Mouse (Mus musculus) small intestine, adult 2 months (tissue): ENCODE results near the gene Olfr1002. TPM values are rescaled to one million over a fixed set of nuclear protein-coding genes. Genes with fewer than 3 reads are reported as not detected.
"Not testable (repeated sequence)": the region's sequence is repeated elsewhere in the genome, so short reads cannot be mapped to it uniquely, and the experiment has no call there.

Experiments
- H3K27ac ChIP-seq: fragments of 200-500 bp; 2 replicates; pipeline ENCODE4 v1.5.1; 2012; ENCODE audit warnings: low read depth, low read length, control low read depth, inconsistent platforms; ENCODE audit not compliant: insufficient read depth
- H3K27me3 ChIP-seq: fragments of 200-500 bp; 2 replicates; pipeline ENCODE4 v1.6.1; 2012; ENCODE audit warnings: mild to moderate bottlenecking, moderate library complexity, low read length, inconsistent platforms; ENCODE audit not compliant: control insufficient read depth, insufficient read depth
- H3K36me3 ChIP-seq: fragments of 200-500 bp; 2 replicates; pipeline ENCODE4 v1.6.1; 2012; ENCODE audit warnings: mild to moderate bottlenecking, low read length, control low read depth, inconsistent platforms; ENCODE audit not compliant: control insufficient read depth, insufficient read depth
- H3K4me1 ChIP-seq: fragments of 200-500 bp; 2 replicates; pipeline ENCODE4 v1.6.1; 2012; ENCODE audit warnings: low read length, inconsistent platforms, mixed read lengths; ENCODE audit not compliant: control insufficient read depth, insufficient read depth, insufficient read length
- H3K4me3 ChIP-seq: fragments of 200-500 bp; 2 replicates; pipeline ENCODE4 v1.5.1; 2012; ENCODE audit warnings: low read depth, mild to moderate bottlenecking, control low read depth, inconsistent platforms, low read length, moderate library complexity
- CTCF ChIP-seq: fragments of 200-500 bp; IDR thresholded peaks from 2 replicates; pipeline ENCODE4 v1.5.1; 2012; ENCODE audit warnings: low read depth, mild to moderate bottlenecking, control low read depth, inconsistent platforms, low read length, moderate library complexity, mixed read lengths; ENCODE audit not compliant: insufficient replicate concordance, insufficient read length; ENCODE audit errors: extremely low read depth
- POLR2A ChIP-seq: fragments of 200-500 bp; IDR thresholded peaks from 2 replicates; pipeline ENCODE4 v1.6.1; 2012; ENCODE audit warnings: low read depth, mild to moderate bottlenecking, control low read depth, inconsistent platforms, low read length, moderate library complexity
- WGBS: fragments of 180-500 bp; shearing (Covaris S2); methylation state at CpG from one replicate; pipeline ENCODE4 v1.1.7; 2018; 5-methylcytosine and 5-hydroxymethylcytosine counted together
- polyA plus RNA-seq: library from polyadenylated mRNA; depleted of rRNA; stranded (reverse); fragments of >200 nt; gene quantifications from 2 replicates; pipeline ENCODE4 v1.2.3, GENCODE M21; 2012; rRNA removed

Gene Olfr1002
- not detected in 2 replicates for polyA plus RNA-seq

- Histone ChIP-seq H3K27me3 (no peaks in the 10 kb centered on the region), H3K4me1 (no peaks in the 10 kb centered on the region), H3K27ac (no peak within 1 kb of the TSS), H3K36me3 (no peaks in the 10 kb centered on the region), H3K4me3 (no peak within 1 kb of the TSS)
- no peak for TF ChIP-seq POLR2A
- TF ChIP-seq CTCF = no peak
- WGBS = 95% methylated on average over 1 of the region's 1 CpGs
Observed at GRCm38 (mm10) chr2:85650604-85651003, at the start of gene Olfr1002. Olfr1002 (minus strand) TSS chr2:85650704.

- no peaks in the 10 kb centered on the region for H3K27me3 ChIP-seq
- H3K4me3 ChIP-seq = no peak within 1 kb of the TSS
- no peak for TF ChIP-seq POLR2A
- no peak for TF ChIP-seq CTCF
- H3K36me3 ChIP-seq = no peaks in the 10 kb centered on the region
- H3K4me1 ChIP-seq = no peaks in the 10 kb centered on the region
- H3K27ac ChIP-seq = no peak within 1 kb of the TSS
Observed at GRCm38 (mm10) chr2:85689131-85689530, 38.6 kb upstream of the Olfr1002 start, which contains the start of gene Olfr1008. Olfr1008 (plus strand) TSS chr2:85689431.

- H3K4me3 ChIP-seq = no peak within 1 kb of the TSS
- H3K4me1 ChIP-seq = no peaks in the 10 kb centered on the region
- H3K27me3 ChIP-seq = no peaks in the 10 kb centered on the region
- TF ChIP-seq CTCF (no peak), POLR2A (no peak)
- H3K36me3 ChIP-seq = no peaks in the 10 kb centered on the region
- no peak within 1 kb of the TSS for H3K27ac ChIP-seq
Observed at GRCm38 (mm10) chr2:85678667-85679066, 28.2 kb upstream of the Olfr1002 start, which contains the start of gene Olfr1006. Olfr1006 (minus strand) TSS chr2:85678767.

- H3K4me1 ChIP-seq, H3K36me3 ChIP-seq, H3K27me3 ChIP-seq, H3K27ac ChIP-seq, H3K4me3 ChIP-seq: not testable (repeated sequence)
Observed at GRCm38 (mm10) chr2:85664355-85664754, 13.9 kb upstream of the Olfr1002 start, which contains the start of gene Olfr154. Olfr154 (minus strand) TSS chr2:85664455.

GRCm38 (mm10) chr2:85611803-85612202, 38.7 kb downstream of the Olfr1002 start, which contains the start of gene Olfr1000:
Olfr1000 (minus strand) TSS chr2:85611903.
- H3K4me1 ChIP-seq = no peaks in the 10 kb centered on the region
- TF ChIP-seq CTCF (no peak), POLR2A (no peak)
- H3K4me3 ChIP-seq = no peak within 1 kb of the TSS
- WGBS = 42% methylated on average over 1 of the region's 1 CpGs
- H3K27ac ChIP-seq = no peak within 1 kb of the TSS
- no peaks in the 10 kb centered on the region for H3K36me3 ChIP-seq
- H3K27me3 ChIP-seq = no peaks in the 10 kb centered on the region

Other genes starting within 250 kb of the Olfr1002 start
- gene Olfr992, start 241.2 kb downstream of the Olfr1002 start, polyA plus RNA-seq = not detected in 2 replicates
- gene Olfr993, start 235.8 kb downstream of the Olfr1002 start, polyA plus RNA-seq = not detected in 2 replicates
- gene Olfr994, start 214.3 kb downstream of the Olfr1002 start, polyA plus RNA-seq = not detected in 2 replicates
- not detected in 2 replicates for gene Olfr995, start 207.1 kb downstream of the Olfr1002 start, polyA plus RNA-seq
- gene 4833423E24Rik, start 131.7 kb downstream of the Olfr1002 start, polyA plus RNA-seq = not detected in 2 replicates
- gene Olfr996, start 71.5 kb downstream of the Olfr1002 start, polyA plus RNA-seq = not detected in 2 replicates
- gene Olfr998, start 61.8 kb downstream of the Olfr1002 start, polyA plus RNA-seq = not detected in 2 replicates
- not detected in 2 replicates for gene Olfr1000, start 38.8 kb downstream of the Olfr1002 start, polyA plus RNA-seq
- gene Olfr154, start 13.8 kb upstream of the Olfr1002 start, polyA plus RNA-seq = not detected in 2 replicates
- gene Olfr1006, start 28.1 kb upstream of the Olfr1002 start, polyA plus RNA-seq = not detected in 2 replicates
- gene Olfr1008, start 38.7 kb upstream of the Olfr1002 start, polyA plus RNA-seq = not detected in 2 replicates
- gene Olfr1009, start 64.7 kb upstream of the Olfr1002 start, polyA plus RNA-seq = not detected in 2 replicates
- not detected in 2 replicates for gene Olfr1012, start 112.1 kb upstream of the Olfr1002 start, polyA plus RNA-seq
- not detected in 2 replicates for gene Olfr1013, start 116.4 kb upstream of the Olfr1002 start, polyA plus RNA-seq
- not detected in 2 replicates for gene Olfr1014, start 122.0 kb upstream of the Olfr1002 start, polyA plus RNA-seq
- not detected in 2 replicates for gene Olfr1015, start 131.3 kb upstream of the Olfr1002 start, polyA plus RNA-seq
- gene Olfr1016, start 151.8 kb upstream of the Olfr1002 start, polyA plus RNA-seq = not detected in 2 replicates
- gene Olfr1018, start 167.8 kb upstream of the Olfr1002 start, polyA plus RNA-seq = not detected in 2 replicates
- not detected in 2 replicates for gene Olfr1019, start 194.8 kb upstream of the Olfr1002 start, polyA plus RNA-seq
- not detected in 2 replicates for gene Olfr1020, start 196.3 kb upstream of the Olfr1002 start, polyA plus RNA-seq
- not detected in 2 replicates for gene Olfr1022, start 217.9 kb upstream of the Olfr1002 start, polyA plus RNA-seq
- not detected in 2 replicates for gene Olfr1023, start 234.9 kb upstream of the Olfr1002 start, polyA plus RNA-seq